Mouse (Mus musculus): ENCODE data around the gene Il17rd.
A peak's percentile ranks its signal among the peaks of the same experiment; 100 is the strongest.

Il17rd gene

GRCm38 (mm10) chr14:27044967-27045361, 6.2 kb downstream of the Il17rd start:
- DNase-seq (ENCODE audit: low spot score in 2 of 2) = peak in 1 of 2 experiments; percentile 37

GRCm38 (mm10) chr14:27048231-27048956, 9.7 kb downstream of the Il17rd start:
- DNase-seq (ENCODE audit: low spot score in 2 of 2) = no peak

GRCm38 (mm10) chr14:27050043-27050442, 11.3 kb downstream of the Il17rd start:
- no peak for DNase-seq (ENCODE audit: low spot score in 2 of 2)

- no peak for DNase-seq (ENCODE audit: low spot score in 2 of 2)
Measured at GRCm38 (mm10) chr14:27050560-27051510, 12.1 kb downstream of the Il17rd start.

- no peak for DNase-seq (ENCODE audit: low spot score in 2 of 2)
Measured at GRCm38 (mm10) chr14:27051511-27051895, 12.8 kb downstream of the Il17rd start.

GRCm38 (mm10) chr14:27058535-27059223, 19.9 kb downstream of the Il17rd start:
- no peak for DNase-seq (ENCODE audit: low spot score in 2 of 2)

GRCm38 (mm10) chr14:27059224-27059558, 20.4 kb downstream of the Il17rd start:
- no peak for DNase-seq (ENCODE audit: low spot score in 2 of 2)

GRCm38 (mm10) chr14:27063338-27063737, 24.6 kb downstream of the Il17rd start:
- DNase-seq (ENCODE audit: low spot score in 2 of 2) = no peak

GRCm38 (mm10) chr14:27066171-27066929, 27.6 kb downstream of the Il17rd start:
- no peak for DNase-seq (ENCODE audit: low spot score in 2 of 2)

- no peak for DNase-seq (ENCODE audit: low spot score in 2 of 2)
Measured at GRCm38 (mm10) chr14:27067866-27068271, 29.1 kb downstream of the Il17rd start.

GRCm38 (mm10) chr14:27069434-27070097, 30.8 kb downstream of the Il17rd start:
- no peak for DNase-seq (ENCODE audit: low spot score in 2 of 2)

- DNase-seq (ENCODE audit: low spot score in 2 of 2) = no peak
Measured at GRCm38 (mm10) chr14:27070128-27070527, 31.4 kb downstream of the Il17rd start.

GRCm38 (mm10) chr14:27070758-27071157, 32.0 kb downstream of the Il17rd start:
- DNase-seq (ENCODE audit: low spot score in 2 of 2) = no peak

- DNase-seq (ENCODE audit: low spot score in 2 of 2) = no peak
Measured at GRCm38 (mm10) chr14:27071985-27072384, 33.2 kb downstream of the Il17rd start.

- no peak for DNase-seq (ENCODE audit: low spot score in 2 of 2)
Measured at GRCm38 (mm10) chr14:27075084-27075483, 36.3 kb downstream of the Il17rd start.

- no peak for DNase-seq (ENCODE audit: low spot score in 2 of 2)
Measured at GRCm38 (mm10) chr14:27075909-27076521, 37.3 kb downstream of the Il17rd start.

- DNase-seq (ENCODE audit: low spot score in 2 of 2) = no peak
Measured at GRCm38 (mm10) chr14:27076522-27076920, 37.8 kb downstream of the Il17rd start.

GRCm38 (mm10) chr14:27081536-27082275, 43.0 kb downstream of the Il17rd start:
- DNase-seq (ENCODE audit: low spot score in 2 of 2) = no peak

- no peak for DNase-seq (ENCODE audit: low spot score in 2 of 2)
Measured at GRCm38 (mm10) chr14:27085471-27085870, 46.7 kb downstream of the Il17rd start.

GRCm38 (mm10) chr14:27085999-27086398, 47.3 kb downstream of the Il17rd start:
- no peak for DNase-seq (ENCODE audit: low spot score in 2 of 2)
